Mouse (Mus musculus) E14TG2a.4 (cell line): Measurements from ENCODE around the gene Mroh2a.
A peak's percentile ranks its signal among the peaks of the same experiment; 100 is the strongest.
"Not testable (repeated sequence)": the region's sequence is repeated elsewhere in the genome, so short reads cannot be mapped to it uniquely, and the experiment has no call there.

ENCODE experiments used
- H3K27me3 ChIP-seq: 2 replicates; pipeline ENCODE4 v1.6.1; 2014; ENCODE audit warnings: low read length, control low read depth; ENCODE audit not compliant: insufficient read depth
- H3K36me3 ChIP-seq: 2 replicates; pipeline ENCODE4 v1.6.1; 2014; ENCODE audit warnings: low read length, control low read depth; ENCODE audit not compliant: insufficient read depth
- H3K4me1 ChIP-seq: replicated peaks from 2 replicates; pipeline ENCODE4 v1.6.1; 2014; ENCODE audit warnings: low read depth, low read length, control low read depth
- H3K4me3 ChIP-seq: replicated peaks from 2 replicates; pipeline ENCODE4 v1.5.1; 2014; ENCODE audit warnings: mild to moderate bottlenecking, low read length
- H3K9me3 ChIP-seq: 2 replicates; pipeline ENCODE4 v1.6.1; 2014; ENCODE audit warnings: low read length, control low read depth
- CTCF ChIP-seq: conservative IDR thresholded peaks from 2 replicates; pipeline ENCODE4 v1.5.1; 2014; ENCODE audit warnings: low read length
- NANOG ChIP-seq: IDR thresholded peaks from 2 replicates; pipeline ENCODE4 v1.6.1; 2014; ENCODE audit warnings: borderline replicate concordance, low read length, mixed read lengths
- POU5F1 ChIP-seq: IDR thresholded peaks from 2 replicates; pipeline ENCODE4 v1.6.1; 2014; ENCODE audit warnings: low read length, borderline replicate concordance

Gene Mroh2a

GRCm38 (mm10) chr1:88216551-88216950 is 10.2 kb upstream of the Mroh2a start:
- H3K36me3 ChIP-seq, result no peaks in the 10 kb centered on the region
- peaks cover 2% of the 10 kb centered on the region; the same call in 1 of the 2 replicates for H3K27me3 ChIP-seq
- no peaks in the 10 kb centered on the region for H3K4me1 ChIP-seq
- no peak overlapping the region for H3K4me3 ChIP-seq
- H3K9me3 ChIP-seq, result peaks cover 8% of the 10 kb centered on the region
- TF ChIP-seq CTCF (no peak), POU5F1 (no peak), NANOG (no peak)

- TF ChIP-seq NANOG (no peak), POU5F1 (no peak), CTCF (peak; percentile 54)
- no peaks in the 10 kb centered on the region for H3K4me1 ChIP-seq
- H3K27me3 ChIP-seq, result peaks cover 2% of the 10 kb centered on the region; the same call in 1 of the 2 replicates
- peaks cover 8% of the 10 kb centered on the region for H3K9me3 ChIP-seq
- no peak overlapping the region for H3K4me3 ChIP-seq
- H3K36me3 ChIP-seq, result no peaks in the 10 kb centered on the region
Observed at GRCm38 (mm10) chr1:88217144-88217543, 9.6 kb upstream of the Mroh2a start.

- TF ChIP-seq NANOG (no peak), POU5F1 (no peak), CTCF (no peak)
- Histone ChIP-seq H3K4me1 (no peaks in the 10 kb centered on the region), H3K9me3 (peaks cover 8% of the 10 kb centered on the region), H3K36me3 (no peaks in the 10 kb centered on the region), H3K4me3 (no peak overlapping the region), H3K27me3 (peaks cover 2% of the 10 kb centered on the region; the same call in 1 of the 2 replicates)
Observed at GRCm38 (mm10) chr1:88217576-88217975, 9.2 kb upstream of the Mroh2a start.

- Histone ChIP-seq H3K36me3 (no peaks in the 10 kb centered on the region), H3K9me3 (peaks cover 8% of the 10 kb centered on the region), H3K27me3 (peaks cover 2% of the 10 kb centered on the region; the same call in 1 of the 2 replicates), H3K4me1 (no peaks in the 10 kb centered on the region), H3K4me3 (no peak overlapping the region)
- no peak for TF ChIP-seq CTCF
- no peak for TF ChIP-seq NANOG
- no peak for TF ChIP-seq POU5F1
Observed at GRCm38 (mm10) chr1:88218051-88218450, 8.7 kb upstream of the Mroh2a start.

GRCm38 (mm10) chr1:88218591-88218990 is 8.2 kb upstream of the Mroh2a start:
- no peaks in the 10 kb centered on the region for H3K36me3 ChIP-seq
- peaks cover 8% of the 10 kb centered on the region for H3K9me3 ChIP-seq
- H3K4me1 ChIP-seq, result no peaks in the 10 kb centered on the region
- peaks cover 2% of the 10 kb centered on the region; the same call in 1 of the 2 replicates for H3K27me3 ChIP-seq
- no peak overlapping the region for H3K4me3 ChIP-seq
- no peak for TF ChIP-seq CTCF
- no peak for TF ChIP-seq NANOG
- TF ChIP-seq POU5F1, result no peak

- no peaks in the 10 kb centered on the region for H3K4me1 ChIP-seq
- no peak for TF ChIP-seq POU5F1
- TF ChIP-seq CTCF, result no peak
- no peaks in the 10 kb centered on the region; the same call in 1 of the 2 replicates for H3K27me3 ChIP-seq
- no peak overlapping the region for H3K4me3 ChIP-seq
- no peaks in the 10 kb centered on the region for H3K36me3 ChIP-seq
- peaks cover 8% of the 10 kb centered on the region for H3K9me3 ChIP-seq
Observed at GRCm38 (mm10) chr1:88219054-88219453, 7.7 kb upstream of the Mroh2a start.

- no peaks in the 10 kb centered on the region for H3K36me3 ChIP-seq
Observed at GRCm38 (mm10) chr1:88220336-88220735, 6.5 kb upstream of the Mroh2a start.

GRCm38 (mm10) chr1:88222216-88222615 is 4.6 kb upstream of the Mroh2a start:
- Histone ChIP-seq H3K4me1 (no peaks in the 10 kb centered on the region), H3K9me3 (peaks cover 5% of the 10 kb centered on the region), H3K4me3 (no peak overlapping the region), H3K27me3 (no peaks in the 10 kb centered on the region), H3K36me3 (no peaks in the 10 kb centered on the region)
- TF ChIP-seq CTCF (no peak), POU5F1 (no peak), NANOG (no peak)

More at GRCm38 (mm10) chr1:88220336-88220735, 6.5 kb upstream of the Mroh2a start:
- no peaks in the 10 kb centered on the region for H3K4me1 ChIP-seq
- no peak overlapping the region for H3K4me3 ChIP-seq
- no peak for TF ChIP-seq CTCF
- TF ChIP-seq POU5F1, result no peak
- TF ChIP-seq NANOG, result no peak
- peaks cover 8% of the 10 kb centered on the region for H3K9me3 ChIP-seq
- H3K27me3 ChIP-seq, result no peaks in the 10 kb centered on the region

GRCm38 (mm10) chr1:88223011-88223515 is 3.7 kb upstream of the Mroh2a start:
- H3K4me3 ChIP-seq, H3K4me1 ChIP-seq, H3K9me3 ChIP-seq, H3K36me3 ChIP-seq, H3K27me3 ChIP-seq: not testable (repeated sequence)
